Mouse (Mus musculus) heart, adult 2 months (tissue): ENCODE measurements at regions not wholly inside any gene's neighbourhood (a gene's known extent, or its start where the extent isn't known, plus 50 kb on each side); places are given as distances from the start of the nearest gene placed in this dataset.

Experiments used
- DNase-seq, 2 experiments: peaks; one replicate each; pipeline ENCODE4 v3.0.0; 2021
- H3K27ac ChIP-seq: fragments of 200-600 bp; 2 replicates; pipeline ENCODE4 v1.8.1; 2022
- H3K27me3 ChIP-seq: fragments of 200-500 bp; 2 replicates; pipeline ENCODE4 v1.6.1; 2012; ENCODE audit warnings: mild to moderate bottlenecking, low read length, inconsistent platforms, mixed read lengths; ENCODE audit not compliant: control insufficient read depth, insufficient read depth
- H3K36me3 ChIP-seq: fragments of 200-500 bp; 2 replicates; pipeline ENCODE4 v1.6.1; 2012; ENCODE audit warnings: low read length, inconsistent platforms; ENCODE audit not compliant: control insufficient read depth, insufficient read depth
- H3K4me1 ChIP-seq: fragments of 200-500 bp; 2 replicates; pipeline ENCODE4 v1.6.1; 2011; ENCODE audit warnings: low read length; ENCODE audit not compliant: control insufficient read depth, insufficient read depth
- H3K4me3 ChIP-seq: fragments of 200-600 bp; 2 replicates; pipeline ENCODE4 v1.8.1; 2022
- H3K79me2 ChIP-seq: fragments of 200-500 bp; replicated peaks from 2 replicates; pipeline ENCODE4 v1.6.1; 2012; ENCODE audit warnings: mild to moderate bottlenecking, inconsistent platforms, low read length, moderate library complexity, mixed read lengths; ENCODE audit not compliant: control insufficient read depth, insufficient read depth
- H3K9ac ChIP-seq: fragments of 200-500 bp; 2 replicates; pipeline ENCODE4 v1.6.1; 2012; ENCODE audit warnings: low read depth, mild to moderate bottlenecking, control low read depth, inconsistent platforms, low read length, mixed read lengths
- CTCF ChIP-seq: fragments of 200-600 bp; IDR thresholded peaks from 2 replicates; pipeline ENCODE4 v1.8.1; 2022; ENCODE audit warnings: antibody characterized with exemption, mild to moderate bottlenecking, moderate library complexity
- EP300 ChIP-seq: fragments of 200-500 bp; IDR thresholded peaks from 2 replicates; pipeline ENCODE4 v1.6.1; 2011; ENCODE audit warnings: low read depth, low read length, control low read depth; ENCODE audit not compliant: insufficient read depth
- POLR2A ChIP-seq: fragments of 200-500 bp; IDR thresholded peaks from 2 replicates; pipeline ENCODE4 v1.6.1; 2011; ENCODE audit warnings: mild to moderate bottlenecking, low read depth, low read length, control low read depth; ENCODE audit not compliant: insufficient read depth
- WGBS: fragments of 180-500 bp; shearing (Covaris S2); methylation state at CpG from one replicate; pipeline ENCODE4 v1.1.7; 2018; 5-methylcytosine and 5-hydroxymethylcytosine counted together
- intact Hi-C: fragments of 180-260 bp; cut with DNase I; formaldehyde crosslinking; loops from one replicate; pipeline ENCODE4 v1.15.1; 2025

- 68% methylated on average over 7 of the region's 7 CpGs for WGBS
Observed at GRCm38 (mm10) chr15:96818435-96818834, 118.9 kb upstream of the Slc38a2 start.

DNA sequence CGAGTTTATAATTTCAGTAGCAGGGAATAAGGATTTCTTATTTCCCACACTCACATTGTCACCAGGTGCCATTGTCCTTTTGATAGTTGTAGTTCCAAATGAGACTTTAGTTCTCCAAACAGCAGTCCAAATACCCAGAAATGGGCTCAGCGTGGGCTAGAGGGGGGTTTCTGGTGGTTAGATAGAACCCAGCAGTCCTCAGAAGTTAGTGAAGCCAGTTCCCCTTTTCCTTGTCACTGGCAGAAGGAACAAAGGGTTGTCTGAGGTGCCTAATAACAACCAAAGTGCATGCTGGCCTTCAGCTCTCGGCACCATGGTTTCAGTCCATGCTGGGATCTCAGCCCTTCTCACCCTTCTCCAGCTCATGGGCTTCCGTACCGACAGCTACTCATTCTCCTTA, 118.1 kb upstream of the Slc38a2 start:
- H3K27me3 ChIP-seq, result no peaks in the 10 kb centered on the region
- H3K4me1 ChIP-seq, result peaks cover 6% of the 10 kb centered on the region
- intact Hi-C loops, result loop anchor here (5.0 kb wide), 2 partner anchors 85 to 100 kb away; no protein-coding TSS in a partner anchor
- no peak for DNase-seq
- H3K36me3 ChIP-seq, result no peaks in the 10 kb centered on the region
- no peak overlapping the region for H3K27ac ChIP-seq
- H3K9ac ChIP-seq, result no peak overlapping the region
- TF ChIP-seq EP300, result no peak
- no peak for TF ChIP-seq CTCF
- no peak for TF ChIP-seq POLR2A
- no peak overlapping the region for H3K4me3 ChIP-seq
- no peaks in the 10 kb centered on the region for H3K79me2 ChIP-seq
- WGBS, result 83% methylated on average over 5 of the region's 5 CpGs

More at GRCm38 (mm10) chr15:96818435-96818834, 118.9 kb upstream of the Slc38a2 start:
- Histone ChIP-seq H3K4me1 (peaks cover 6% of the 10 kb centered on the region), H3K27me3 (no peaks in the 10 kb centered on the region), H3K4me3 (no peak overlapping the region), H3K36me3 (no peaks in the 10 kb centered on the region), H3K27ac (no peak overlapping the region), H3K79me2 (no peaks in the 10 kb centered on the region), H3K9ac (0 out of 2 replicates have a peak overlapping the region, but pooled peaks have one; percentile 1)
- intact Hi-C loops, result loop anchor here (5.0 kb wide), 2 partner anchors 86 to 101 kb away; no protein-coding TSS in a partner anchor
- no peak for DNase-seq
- TF ChIP-seq POLR2A (no peak), EP300 (no peak), CTCF (no peak)

DNA sequence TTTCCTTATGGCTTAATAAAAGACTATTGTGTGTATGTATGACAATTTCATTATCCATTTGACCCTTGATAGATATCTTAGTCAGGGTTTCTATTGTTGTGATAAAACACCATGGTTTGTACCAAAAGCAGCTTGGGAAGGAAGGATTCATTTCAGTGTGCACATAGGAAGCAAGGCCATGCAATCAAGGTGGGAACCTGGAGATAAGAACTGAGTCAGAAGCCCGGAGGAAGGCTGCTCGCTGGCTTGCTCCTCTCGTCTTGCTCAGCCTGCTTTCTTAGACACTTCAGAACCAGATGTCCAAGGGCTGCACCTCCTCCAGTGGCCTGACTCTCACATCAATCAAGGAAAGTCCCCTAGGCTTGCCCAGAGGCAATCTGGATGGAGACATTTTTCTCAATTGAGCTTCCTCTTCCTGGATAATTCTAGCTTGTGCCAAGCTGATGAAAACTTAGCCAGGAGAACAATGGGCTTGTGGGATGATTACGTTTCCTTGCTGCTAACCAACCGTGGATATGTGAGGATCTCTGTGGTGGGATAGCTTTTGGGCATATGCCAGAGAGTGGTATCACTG, 117.6 kb upstream of the Slc38a2 start:
- Histone ChIP-seq H3K4me1 (peaks cover 6% of the 10 kb centered on the region), H3K36me3 (no peaks in the 10 kb centered on the region), H3K27me3 (no peaks in the 10 kb centered on the region), H3K79me2 (no peaks in the 10 kb centered on the region), H3K27ac (no peak overlapping the region), H3K9ac (no peak overlapping the region), H3K4me3 (no peak overlapping the region)
- intact Hi-C loops, result loop anchor here (5.0 kb wide), 2 partner anchors 85 to 100 kb away; no protein-coding TSS in a partner anchor
- TF ChIP-seq EP300 (no peak), CTCF (no peak), POLR2A (no peak)
- DNase-seq, result no peak
- WGBS, result 45% methylated on average over 5 of the region's 5 CpGs

- H3K27me3 ChIP-seq, result no peaks in the 10 kb centered on the region
- H3K4me3 ChIP-seq, result no peak overlapping the region
- no peak overlapping the region for H3K9ac ChIP-seq
- peaks cover 6% of the 10 kb centered on the region for H3K4me1 ChIP-seq
- DNase-seq, result peak in 1 of 2 experiments; percentile 45
- H3K27ac ChIP-seq, result peak overlapping the region; percentile 34
- H3K36me3 ChIP-seq, result no peaks in the 10 kb centered on the region
- H3K79me2 ChIP-seq, result no peaks in the 10 kb centered on the region
- TF ChIP-seq CTCF, result no peak
- 0 out of 2 replicates have a peak, but pooled peaks have one; percentile 13 for TF ChIP-seq EP300
- 38% methylated on average over 2 of the region's 2 CpGs for WGBS
- intact Hi-C loops, result no loop called here
Observed at GRCm38 (mm10) chr15:96813472-96813871, 113.9 kb upstream of the Slc38a2 start.

DNA sequence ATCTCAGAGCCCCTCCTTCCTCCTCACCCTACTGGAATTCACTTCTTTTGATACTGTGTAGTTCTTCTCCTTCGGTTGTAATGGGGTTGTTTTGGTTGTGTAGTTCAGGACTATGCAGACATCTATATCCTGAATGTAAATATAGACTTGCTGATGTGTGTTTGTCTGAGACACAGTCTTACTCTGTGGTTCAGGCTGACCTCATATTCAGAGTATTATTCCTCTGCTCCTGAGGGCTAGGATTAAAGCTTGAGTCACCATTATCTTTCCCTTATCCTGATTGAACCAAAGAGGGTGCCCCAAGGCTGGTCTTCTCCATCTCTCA, 103.2 kb upstream of the Slc38a2 start:
- H3K4me1 ChIP-seq, result peaks cover 8% of the 10 kb centered on the region
- no peak overlapping the region for H3K9ac ChIP-seq
- TF ChIP-seq POLR2A (no peak), CTCF (no peak), EP300 (no peak)
- no peaks in the 10 kb centered on the region; the same call in 1 of the 2 replicates for H3K36me3 ChIP-seq
- H3K79me2 ChIP-seq, result no peaks in the 10 kb centered on the region
- no peak overlapping the region for H3K4me3 ChIP-seq
- WGBS, result 25% methylated on average over 1 of the region's 1 CpGs
- H3K27me3 ChIP-seq, result no peaks in the 10 kb centered on the region
- no peak overlapping the region for H3K27ac ChIP-seq
- no peak for DNase-seq
- intact Hi-C loops, result no loop called here

DNA sequence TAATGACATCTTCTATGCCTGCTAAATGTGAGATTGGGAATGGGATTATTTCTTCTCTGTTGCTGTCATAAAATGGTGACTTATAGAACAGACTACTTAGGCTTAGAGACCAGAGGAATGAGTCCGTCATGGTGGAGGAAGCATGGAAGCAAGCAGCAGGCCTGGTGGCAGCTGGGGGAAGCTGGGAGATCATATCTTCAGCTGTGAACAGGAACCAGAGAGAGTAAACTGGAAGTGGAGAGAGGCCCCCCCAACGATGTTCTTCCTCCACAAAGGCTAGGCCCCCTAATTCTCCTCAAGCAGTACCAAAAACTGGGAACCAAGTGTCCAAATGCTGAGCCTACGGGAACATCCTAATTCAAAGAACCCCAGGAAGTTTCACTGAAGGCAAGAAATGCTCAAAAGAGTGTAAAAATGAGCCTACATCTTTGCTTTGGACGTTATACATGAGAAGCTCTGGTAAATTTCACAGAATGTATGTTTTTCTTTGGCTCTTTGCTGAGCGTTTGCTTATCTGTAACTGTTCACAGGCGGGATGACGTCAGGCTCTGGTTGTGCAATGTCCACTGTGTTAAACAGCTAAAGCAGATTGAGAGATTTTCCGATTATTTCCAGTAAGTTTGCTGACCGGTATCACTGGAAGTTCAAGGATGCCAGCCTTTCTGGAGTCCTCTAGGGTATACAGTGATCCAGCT, 102.7 kb upstream of the Slc38a2 start:
- H3K79me2 ChIP-seq, result no peaks in the 10 kb centered on the region
- TF ChIP-seq CTCF (no peak), EP300 (no peak), POLR2A (no peak)
- H3K9ac ChIP-seq, result no peak overlapping the region
- H3K27me3 ChIP-seq, result no peaks in the 10 kb centered on the region
- no peak overlapping the region for H3K27ac ChIP-seq
- H3K4me1 ChIP-seq, result peaks cover 8% of the 10 kb centered on the region
- peak in 1 of 2 experiments; percentile 42 for DNase-seq
- H3K4me3 ChIP-seq, result no peak overlapping the region
- intact Hi-C loops, result no loop called here
- 54% methylated on average over 9 of the region's 9 CpGs for WGBS
- peaks cover 4% of the 10 kb centered on the region for H3K36me3 ChIP-seq
